Mouse (Mus musculus) thymus, postnatal 4 days (tissue): ENCODE results near the gene Tprkb.
"Not testable (repeated sequence)": the region's sequence is repeated elsewhere in the genome, so short reads cannot be mapped to it uniquely, and the experiment has no call there.

ENCODE experiments used
- DNase-seq: peaks from one replicate; pipeline ENCODE4 v3.0.0; 2021

Gene Tprkb

GRCm38 (mm10) chr6:85911587-85911986, at the start of gene Tprkb:
Tprkb (plus strand) TSS chr6:85911865.
- DNase-seq = no peak

DNA sequence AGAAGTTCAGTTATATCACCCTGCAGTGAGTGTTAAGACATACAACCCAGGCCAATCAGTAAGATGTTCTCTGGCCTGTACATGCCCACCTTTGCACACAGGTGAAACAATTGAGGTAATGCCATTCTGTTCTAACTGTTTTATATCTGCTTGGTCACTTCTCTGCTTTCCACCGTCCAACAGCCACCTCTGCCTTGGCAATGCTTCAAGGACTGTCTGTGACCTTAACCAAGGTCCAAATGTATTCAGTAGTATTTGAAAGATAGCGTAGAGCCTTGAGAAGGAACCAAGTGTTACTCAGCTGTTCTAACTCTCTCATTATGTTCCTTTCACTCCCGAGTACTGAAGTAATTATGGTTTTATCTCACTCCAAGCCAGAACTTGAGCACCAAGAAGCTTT, 49.1 kb upstream of the Tprkb start:
- no peak for DNase-seq

DNA sequence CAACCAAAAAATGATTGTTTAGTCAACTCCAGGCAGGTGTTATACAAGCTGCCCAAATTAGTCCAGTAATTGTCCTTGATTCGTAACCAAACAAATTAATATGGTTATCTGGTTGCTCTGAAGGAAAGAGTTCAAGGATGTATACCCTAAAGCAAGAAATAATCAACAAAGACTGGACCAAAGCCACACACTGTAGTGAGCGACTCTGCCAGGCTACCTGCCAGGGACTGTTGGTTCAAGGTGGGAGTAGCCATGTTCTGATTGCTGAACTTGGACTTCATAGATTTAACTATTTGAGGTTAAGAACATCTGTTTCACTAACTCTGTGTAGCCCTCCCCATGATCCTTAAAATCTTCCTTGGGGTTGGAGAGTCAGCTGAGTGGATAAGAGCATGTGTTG, 48.5 kb upstream of the Tprkb start:
- no peak for DNase-seq

- DNase-seq = no peak
Measured at GRCm38 (mm10) chr6:85863840-85864239, 47.8 kb upstream of the Tprkb start.

- not testable (repeated sequence) for DNase-seq
Measured at GRCm38 (mm10) chr6:85864900-85865639, 46.6 kb upstream of the Tprkb start.

DNA sequence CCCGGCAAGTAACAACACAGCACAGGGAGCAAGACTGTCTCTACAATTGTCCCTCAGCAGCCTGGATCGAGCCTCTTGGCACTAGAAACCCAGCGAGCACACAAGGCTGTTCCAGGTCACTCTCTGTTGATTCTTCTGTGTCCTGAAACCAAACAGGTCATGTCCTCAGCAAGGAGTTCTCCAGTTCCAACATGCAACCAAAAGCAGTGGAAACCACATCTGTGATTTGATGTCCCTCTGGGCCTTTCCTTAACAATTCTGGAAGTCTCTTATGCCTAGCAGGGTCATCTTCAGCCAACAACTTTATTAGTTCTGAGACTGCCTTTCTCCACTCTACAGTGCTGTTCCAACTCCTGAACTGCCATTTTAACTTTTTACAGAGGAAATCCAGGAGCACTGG, 45.5 kb upstream of the Tprkb start:
- DNase-seq = not testable (repeated sequence)

DNA sequence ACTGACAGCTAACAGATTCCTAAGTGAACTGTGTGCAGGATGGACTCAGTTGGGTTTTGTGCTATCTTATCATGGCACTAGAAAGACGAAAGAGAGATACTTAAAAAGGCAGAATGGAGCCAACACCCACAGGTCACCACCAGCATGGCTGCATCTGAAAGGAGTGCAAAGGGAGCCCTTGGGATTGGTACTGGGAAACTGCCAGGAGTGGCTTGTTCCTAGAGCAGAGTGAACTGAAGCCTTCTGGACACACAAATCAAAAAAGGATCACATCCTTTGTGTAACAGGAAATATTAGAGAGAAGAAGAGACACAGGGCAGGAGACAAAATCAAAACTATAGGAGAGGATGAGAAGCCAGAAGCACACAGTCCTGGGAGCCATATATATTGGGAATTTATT, 44.7 kb upstream of the Tprkb start:
- DNase-seq = not testable (repeated sequence)

GRCm38 (mm10) chr6:85867726-85868690, 43.7 kb upstream of the Tprkb start:
- DNase-seq = no peak

DNA sequence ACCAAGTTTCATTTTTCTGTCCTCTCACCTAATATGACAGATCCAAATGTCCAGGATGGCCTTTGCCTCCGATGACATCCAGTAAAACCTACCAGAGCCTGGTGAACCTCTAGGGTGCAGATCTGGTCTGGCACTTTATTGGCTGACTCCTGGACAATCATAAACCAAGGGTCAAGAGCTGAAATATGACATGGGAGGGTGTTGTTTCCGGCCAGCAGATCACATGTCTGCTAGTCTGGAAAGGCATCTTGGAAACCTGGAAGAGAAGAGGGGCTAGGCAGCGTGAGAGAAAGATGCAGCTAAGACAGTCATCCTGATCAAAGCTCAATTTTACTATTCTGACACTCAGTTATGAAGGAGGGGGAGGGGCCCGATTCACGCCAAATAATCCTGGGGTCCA, 42.7 kb upstream of the Tprkb start, which contains the start of gene Nat8f2:
Nat8f2 (minus strand) TSS at position 153 of the 400 bp plus-strand sequence.
- DNase-seq = not testable (repeated sequence)

GRCm38 (mm10) chr6:85883246-85883645, 28.4 kb upstream of the Tprkb start:
- not testable (repeated sequence) for DNase-seq

GRCm38 (mm10) chr6:85884311-85884710, 27.4 kb upstream of the Tprkb start:
- no peak for DNase-seq

- DNase-seq = no peak
Measured at GRCm38 (mm10) chr6:85888961-85889360, 22.7 kb upstream of the Tprkb start.

DNA sequence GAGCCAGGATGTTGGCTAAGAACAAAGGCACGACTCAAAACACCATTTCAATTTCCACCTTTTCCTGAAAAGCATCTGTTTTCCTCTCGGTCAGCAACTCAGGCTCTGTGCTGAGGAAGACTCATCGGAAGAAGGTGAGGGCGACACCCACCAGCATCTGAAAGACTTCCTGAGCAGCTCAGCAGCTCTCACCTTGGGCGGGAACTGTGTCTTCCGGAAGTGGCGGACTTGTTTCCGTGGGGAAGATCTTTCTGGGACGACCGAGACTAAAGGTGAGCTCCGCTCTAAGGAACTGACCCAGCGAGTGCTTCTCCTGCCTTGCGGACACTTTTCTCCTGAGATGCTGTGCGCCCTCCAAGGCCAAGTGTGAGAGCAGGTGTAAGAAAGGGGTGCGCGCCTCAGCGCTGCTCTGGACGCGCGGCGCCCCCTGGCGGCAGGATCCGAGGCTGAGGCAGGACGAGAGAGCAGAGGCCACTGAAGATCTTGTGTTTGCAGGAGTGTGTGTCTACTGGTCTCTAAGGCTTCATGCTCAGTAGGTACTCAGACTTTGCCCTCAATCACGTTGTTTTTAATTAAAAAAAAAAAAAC, 16.5 kb upstream of the Tprkb start:
- peak; percentile 60 for DNase-seq

DNA sequence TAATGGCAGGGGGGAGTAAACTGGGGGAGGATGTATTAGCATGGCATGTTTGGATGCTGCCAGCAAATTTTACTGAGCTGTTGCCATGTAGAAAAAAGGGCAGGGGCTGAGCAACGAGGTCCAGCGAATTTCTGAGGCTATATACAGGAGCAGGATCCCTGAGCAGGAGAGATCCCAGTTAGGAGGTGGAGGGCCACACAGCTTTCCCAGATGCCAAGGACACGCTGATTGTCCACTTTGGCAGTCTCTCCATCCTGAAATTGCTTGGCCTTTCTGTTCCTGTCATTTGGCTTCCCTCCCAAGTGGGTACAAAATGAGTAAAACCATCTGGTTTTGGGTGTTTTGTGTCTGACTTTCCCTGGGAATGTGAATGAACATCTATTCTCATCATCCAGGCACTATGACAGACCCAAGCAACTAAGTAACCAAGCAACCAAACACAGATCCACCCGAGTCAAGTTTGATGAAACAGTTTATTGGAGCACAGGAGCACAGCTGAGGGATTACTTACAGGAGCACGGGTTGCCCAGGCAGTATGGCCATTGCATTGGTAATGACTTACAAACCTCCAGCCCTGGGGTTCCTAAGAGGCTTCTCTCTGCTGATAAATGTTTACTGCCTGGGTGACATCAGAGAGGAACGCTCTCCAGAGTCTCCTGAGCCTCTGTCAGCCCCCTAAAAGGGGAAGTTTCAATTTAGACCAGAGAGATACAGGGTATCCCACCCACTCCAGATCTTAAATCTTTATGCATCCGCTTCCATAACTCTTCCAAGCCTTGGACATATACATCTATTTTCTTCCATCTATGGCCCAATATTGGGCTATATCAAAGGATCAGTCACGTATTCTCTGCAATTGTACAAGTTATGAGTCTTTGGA, 12.8 kb upstream of the Tprkb start:
- DNase-seq = not testable (repeated sequence)

DNA sequence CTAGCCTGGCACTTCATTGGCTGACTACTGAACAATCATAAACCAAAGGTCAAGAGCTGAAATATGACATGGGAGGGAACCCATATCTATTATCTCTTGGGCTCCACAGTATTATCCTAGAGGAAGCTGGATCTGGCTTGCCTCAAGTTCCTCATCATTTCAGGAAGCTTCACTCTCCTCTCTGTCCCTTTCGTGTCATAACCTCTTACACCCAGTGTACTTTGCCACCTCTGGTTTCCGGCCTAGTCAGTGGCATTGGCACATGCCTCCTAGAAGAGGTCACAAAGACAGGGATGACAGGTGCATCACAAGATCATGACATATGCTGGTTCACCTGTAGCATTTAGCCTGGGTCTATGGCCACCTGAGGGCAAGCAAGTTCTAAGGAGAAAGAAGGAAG, 9.4 kb upstream of the Tprkb start:
- no peak for DNase-seq

- DNase-seq = peak; percentile 92
Measured at GRCm38 (mm10) chr6:85904642-85905061, 7.0 kb upstream of the Tprkb start, which contains the start of gene Nat8f4. Nat8f4 (minus strand) TSS chr6:85904884.

- not testable (repeated sequence) for DNase-seq
Measured at GRCm38 (mm10) chr6:85906911-85907351, 4.7 kb upstream of the Tprkb start.

GRCm38 (mm10) chr6:85908341-85908740, 3.3 kb upstream of the Tprkb start:
- no peak for DNase-seq

- DNase-seq = no peak
Measured at GRCm38 (mm10) chr6:85909704-85910103, 2.0 kb upstream of the Tprkb start.

DNA sequence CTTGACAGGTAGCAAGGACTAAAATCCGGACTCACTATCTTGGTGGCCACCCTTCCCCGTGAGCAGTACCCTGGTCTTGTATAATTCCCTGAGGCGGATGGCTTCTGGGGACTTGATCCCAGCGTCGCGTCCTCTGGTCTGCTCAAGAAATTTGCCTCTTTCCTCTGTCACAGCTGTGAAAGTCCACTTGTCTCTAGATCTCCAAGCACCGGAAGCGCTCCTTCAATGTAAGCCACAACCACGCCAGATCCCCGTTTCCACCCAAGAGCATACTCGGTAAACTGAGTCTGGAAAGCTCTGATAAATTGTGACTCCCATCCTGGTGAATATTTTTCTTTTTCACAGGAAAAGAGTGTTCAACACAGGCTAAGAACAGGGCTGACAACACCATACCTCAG, 3.5 kb downstream of the Tprkb start:
- DNase-seq = peak; percentile 45

GRCm38 (mm10) chr6:85915539-85916513, 4.2 kb downstream of the Tprkb start, which contains the start of gene Nat8f1:
Nat8f1 (minus strand) TSS chr6:85915687.
- DNase-seq = peak; percentile 85
